Mouse (Mus musculus): Measurements from ENCODE around the gene Trim9.

Trim9 gene

GRCm38 (mm10) chr12:70326393-70326792 lies 21.0 kb downstream of the Trim9 start:
- DNase-seq (ENCODE audit: low spot score in 2 of 2), result no peak

GRCm38 (mm10) chr12:70325826-70326225 lies 21.6 kb downstream of the Trim9 start:
- no peak for DNase-seq (ENCODE audit: low spot score in 2 of 2)

GRCm38 (mm10) chr12:70322790-70323189 lies 24.6 kb downstream of the Trim9 start:
- no peak for DNase-seq (ENCODE audit: low spot score in 2 of 2)

GRCm38 (mm10) chr12:70316147-70316546 lies 31.3 kb downstream of the Trim9 start:
- DNase-seq (ENCODE audit: low spot score in 2 of 2), result no peak

GRCm38 (mm10) chr12:70307881-70308280 lies 39.5 kb downstream of the Trim9 start:
- no peak for DNase-seq (ENCODE audit: low spot score in 2 of 2)

- DNase-seq (ENCODE audit: low spot score in 2 of 2), result no peak
These were observed 40.4 kb downstream of the Trim9 start for GRCm38 (mm10) chr12:70307062-70307461.

- no peak for DNase-seq (ENCODE audit: low spot score in 2 of 2)
These were observed 43.4 kb downstream of the Trim9 start for GRCm38 (mm10) chr12:70304014-70304413.

- DNase-seq (ENCODE audit: low spot score in 2 of 2), result no peak
These were observed 43.9 kb downstream of the Trim9 start for GRCm38 (mm10) chr12:70303525-70303924.

- DNase-seq (ENCODE audit: low spot score in 2 of 2), result no peak
These were observed 45.2 kb downstream of the Trim9 start for GRCm38 (mm10) chr12:70302022-70302720.

- no peak for DNase-seq (ENCODE audit: low spot score in 2 of 2)
These were observed 53.3 kb downstream of the Trim9 start for GRCm38 (mm10) chr12:70293927-70294684.

- DNase-seq (ENCODE audit: low spot score in 2 of 2), result no peak
These were observed 54.1 kb downstream of the Trim9 start for GRCm38 (mm10) chr12:70293165-70293926.

- no peak for DNase-seq (ENCODE audit: low spot score in 2 of 2)
These were observed 61.9 kb downstream of the Trim9 start for GRCm38 (mm10) chr12:70285521-70285920.

GRCm38 (mm10) chr12:70284979-70285378 lies 62.4 kb downstream of the Trim9 start:
- no peak for DNase-seq (ENCODE audit: low spot score in 2 of 2)

GRCm38 (mm10) chr12:70283116-70283731 lies 64.2 kb downstream of the Trim9 start:
- DNase-seq (ENCODE audit: low spot score in 2 of 2), result peak in 1 of 2 experiments; percentile 59

GRCm38 (mm10) chr12:70280930-70281329 lies 66.5 kb downstream of the Trim9 start:
- DNase-seq (ENCODE audit: low spot score in 2 of 2), result no peak

GRCm38 (mm10) chr12:70280381-70280780 lies 67.0 kb downstream of the Trim9 start:
- DNase-seq (ENCODE audit: low spot score in 2 of 2), result no peak

GRCm38 (mm10) chr12:70277071-70277939 lies 70.1 kb downstream of the Trim9 start:
- no peak for DNase-seq (ENCODE audit: low spot score in 2 of 2)

GRCm38 (mm10) chr12:70269724-70270123 lies 77.7 kb downstream of the Trim9 start:
- no peak for DNase-seq (ENCODE audit: low spot score in 2 of 2)

- no peak for DNase-seq (ENCODE audit: low spot score in 2 of 2)
These were observed 80.1 kb downstream of the Trim9 start for GRCm38 (mm10) chr12:70267314-70267713.

GRCm38 (mm10) chr12:70266494-70266931 lies 80.9 kb downstream of the Trim9 start:
- no peak for DNase-seq (ENCODE audit: low spot score in 2 of 2)

GRCm38 (mm10) chr12:70263721-70264120 lies 83.7 kb downstream of the Trim9 start:
- no peak for DNase-seq (ENCODE audit: low spot score in 2 of 2)
